Mouse (Mus musculus): ENCODE measurements around the gene Snupn.

DNA sequence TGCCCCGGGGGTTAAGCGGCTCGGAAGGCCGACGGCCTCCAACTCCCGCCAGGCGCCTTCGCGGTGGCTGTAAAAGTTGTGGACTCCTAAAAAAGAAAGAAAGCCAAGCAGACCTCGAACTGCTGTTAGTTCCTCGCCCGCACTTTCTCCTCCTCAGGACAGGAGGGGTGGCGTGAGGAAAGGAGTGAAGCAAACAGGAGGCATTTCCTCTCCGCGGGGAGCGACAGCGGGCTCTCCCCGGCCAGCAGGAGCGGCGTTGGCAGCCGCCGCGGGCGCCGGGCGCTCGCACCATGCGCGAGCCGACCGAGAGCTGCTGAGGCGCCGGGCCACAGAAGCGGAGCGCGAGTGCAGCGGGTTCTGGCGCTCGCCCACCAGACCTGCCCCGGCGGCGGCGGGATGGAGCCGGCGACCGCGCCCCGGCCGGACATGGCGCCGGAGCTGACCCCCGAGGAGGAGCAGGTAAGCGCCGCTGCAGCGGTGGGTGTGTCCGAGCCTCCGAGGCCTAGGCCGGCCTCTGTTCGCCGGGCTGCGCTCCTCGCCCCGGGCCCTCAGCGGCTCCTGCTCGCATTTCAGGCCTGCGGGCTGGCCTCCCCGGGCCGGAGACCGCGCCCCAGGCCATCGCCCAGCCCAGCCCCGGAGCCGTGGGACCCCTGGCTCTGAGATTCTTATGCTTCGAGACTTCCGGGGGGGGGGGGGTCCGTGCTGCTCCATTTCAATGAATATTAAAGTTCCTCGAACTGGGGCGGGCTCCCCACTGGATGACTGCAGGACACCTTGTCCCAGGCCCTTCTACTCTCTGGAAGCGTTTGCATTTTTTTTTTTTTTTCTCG lies 44.7 kb downstream of the Snupn start:
- TF ChIP-seq POLR2A (IDR thresholded peaks at IDR 0.05; ENCODE audit: borderline replicate concordance, insufficient read depth, low read length) (no peak), CTCF (IDR thresholded peaks at IDR 0.05; ENCODE audit: borderline replicate concordance, insufficient read depth, low read depth, low read length) (no peak)

All from cerebellum, adult 2 months (tissue).